Mouse (Mus musculus) lung, adult 2 months (tissue): ENCODE measurements at regions not wholly inside any gene's neighbourhood (a gene's known extent, or its start where the extent isn't known, plus 50 kb on each side); places are given as distances from the start of the nearest gene placed in this dataset.

ENCODE experiments used
- DNase-seq: peaks from one replicate; pipeline ENCODE4 v3.0.0; 2022
- H3K4me1 ChIP-seq: fragments of 200-500 bp; 2 replicates; pipeline ENCODE4 v1.6.1; 2011; ENCODE audit warnings: low read length; ENCODE audit not compliant: control insufficient read depth, insufficient read depth
- H3K4me3 ChIP-seq: fragments of 200-500 bp; replicated peaks from 2 replicates; pipeline ENCODE3; 2011; ENCODE audit warnings: low read depth, mild to moderate bottlenecking, control low read depth, low read length; ENCODE audit errors: extremely low read depth
- CTCF ChIP-seq: fragments of 200-500 bp; IDR thresholded peaks from 2 replicates; pipeline ENCODE4 v1.5.1; 2011; ENCODE audit warnings: mild to moderate bottlenecking, low read length, control low read depth; ENCODE audit not compliant: insufficient read depth
- POLR2A ChIP-seq: fragments of 200-500 bp; IDR thresholded peaks from 2 replicates; pipeline ENCODE4 v1.6.1; 2011; ENCODE audit warnings: low read depth, mild to moderate bottlenecking, control low read depth, low read length, borderline replicate concordance; ENCODE audit errors: extremely low read depth
- WGBS: fragments of 180-500 bp; shearing (Covaris S2); methylation state at CpG from one replicate; pipeline ENCODE4 v1.1.7; 2018; 5-methylcytosine and 5-hydroxymethylcytosine counted together

GRCm38 (mm10) chr13:112213652-112214081, 74.6 kb upstream of the Ankrd55 start:
- H3K4me3 ChIP-seq, result no peak overlapping the region
- no peak for DNase-seq
- TF ChIP-seq CTCF (no peak), POLR2A (no peak)
- no peaks in the 10 kb centered on the region for H3K4me1 ChIP-seq
- 77% methylated on average over 17 of the region's 17 CpGs for WGBS

GRCm38 (mm10) chr13:112216084-112216483, 72.2 kb upstream of the Ankrd55 start:
- Histone ChIP-seq H3K4me1 (no peaks in the 10 kb centered on the region), H3K4me3 (no peak overlapping the region)
- DNase-seq, result no peak
- TF ChIP-seq CTCF, result no peak
- no peak for TF ChIP-seq POLR2A
- WGBS, result 98% methylated on average over 14 of the region's 14 CpGs

- H3K4me3 ChIP-seq, result no peak overlapping the region
- 57% methylated on average over 5 of the region's 5 CpGs for WGBS
- TF ChIP-seq POLR2A, result no peak
- no peak for TF ChIP-seq CTCF
- H3K4me1 ChIP-seq, result no peaks in the 10 kb centered on the region
- no peak for DNase-seq
Observed at GRCm38 (mm10) chr13:112218389-112218788, 69.9 kb upstream of the Ankrd55 start.

- Histone ChIP-seq H3K4me1 (no peaks in the 10 kb centered on the region), H3K4me3 (no peak overlapping the region)
- no peak for TF ChIP-seq POLR2A
- TF ChIP-seq CTCF, result no peak
- 87% methylated on average over 8 of the region's 8 CpGs for WGBS
- no peak for DNase-seq
Observed at GRCm38 (mm10) chr13:112220184-112220583, 68.1 kb upstream of the Ankrd55 start.

- no peak for TF ChIP-seq CTCF
- TF ChIP-seq POLR2A, result no peak
- no peak for DNase-seq
- Histone ChIP-seq H3K4me3 (no peak overlapping the region), H3K4me1 (no peaks in the 10 kb centered on the region)
- WGBS, result 65% methylated on average over 2 of the region's 2 CpGs
Observed at GRCm38 (mm10) chr13:112223616-112224015, 64.6 kb upstream of the Ankrd55 start.

GRCm38 (mm10) chr13:112227766-112228165, 60.5 kb upstream of the Ankrd55 start:
- 36% methylated on average over 13 of the region's 13 CpGs for WGBS
- Histone ChIP-seq H3K4me1 (no peaks in the 10 kb centered on the region; the same call in 1 of the 2 replicates), H3K4me3 (no peak overlapping the region)
- DNase-seq, result no peak
- TF ChIP-seq CTCF, result no peak
- no peak for TF ChIP-seq POLR2A

- H3K4me3 ChIP-seq, result no peak overlapping the region
- H3K4me1 ChIP-seq, result no peaks in the 10 kb centered on the region; the same call in 1 of the 2 replicates
- no peak for DNase-seq
- TF ChIP-seq POLR2A (no peak), CTCF (no peak)
- 80% methylated on average over 4 of the region's 4 CpGs for WGBS
Observed at GRCm38 (mm10) chr13:112228846-112229245, 59.4 kb upstream of the Ankrd55 start.

GRCm38 (mm10) chr13:112230176-112230575, 58.1 kb upstream of the Ankrd55 start:
- no peaks in the 10 kb centered on the region; the same call in 1 of the 2 replicates for H3K4me1 ChIP-seq
- TF ChIP-seq CTCF (no peak), POLR2A (no peak)
- 59% methylated on average over 3 of the region's 3 CpGs for WGBS
- no peak for DNase-seq
- no peak overlapping the region for H3K4me3 ChIP-seq

GRCm38 (mm10) chr13:112234695-112235094, 53.6 kb upstream of the Ankrd55 start:
- H3K4me3 ChIP-seq, result no peak overlapping the region
- TF ChIP-seq CTCF (no peak), POLR2A (no peak)
- no peaks in the 10 kb centered on the region; the same call in 1 of the 2 replicates for H3K4me1 ChIP-seq
- WGBS, result 70% methylated on average over 6 of the region's 6 CpGs
- no peak for DNase-seq

- WGBS, result 66% methylated on average over 6 of the region's 6 CpGs
- no peaks in the 10 kb centered on the region for H3K4me1 ChIP-seq
- no peak for DNase-seq
- TF ChIP-seq POLR2A (no peak), CTCF (no peak)
- H3K4me3 ChIP-seq, result no peak overlapping the region
Observed at GRCm38 (mm10) chr13:112236956-112237355, 51.3 kb upstream of the Ankrd55 start.

- no peak for DNase-seq
- TF ChIP-seq CTCF, result no peak
- TF ChIP-seq POLR2A, result no peak
- 68% methylated on average over 5 of the region's 5 CpGs for WGBS
- Histone ChIP-seq H3K4me1 (no peaks in the 10 kb centered on the region), H3K4me3 (no peak overlapping the region)
Observed at GRCm38 (mm10) chr13:112237377-112237776, 50.9 kb upstream of the Ankrd55 start.
